Mouse (Mus musculus) NIH3T3 (cell line): ENCODE measurements around the gene Birc3.
"Not testable (repeated sequence)": the region's sequence is repeated elsewhere in the genome, so short reads cannot be mapped to it uniquely, and the experiment has no call there.

ENCODE experiments used
- DNase-seq: peaks from one replicate; pipeline ENCODE4 v3.0.0-alpha.2; 2012; ENCODE audit warnings: low read depth

The Birc3 gene

GRCm38 (mm10) chr9:7872775-7873439 is at the start of gene Birc3:
TSS of gene Birc3 (minus strand) at chr9:7873186.
- DNase-seq, result peak; percentile 81

DNA sequence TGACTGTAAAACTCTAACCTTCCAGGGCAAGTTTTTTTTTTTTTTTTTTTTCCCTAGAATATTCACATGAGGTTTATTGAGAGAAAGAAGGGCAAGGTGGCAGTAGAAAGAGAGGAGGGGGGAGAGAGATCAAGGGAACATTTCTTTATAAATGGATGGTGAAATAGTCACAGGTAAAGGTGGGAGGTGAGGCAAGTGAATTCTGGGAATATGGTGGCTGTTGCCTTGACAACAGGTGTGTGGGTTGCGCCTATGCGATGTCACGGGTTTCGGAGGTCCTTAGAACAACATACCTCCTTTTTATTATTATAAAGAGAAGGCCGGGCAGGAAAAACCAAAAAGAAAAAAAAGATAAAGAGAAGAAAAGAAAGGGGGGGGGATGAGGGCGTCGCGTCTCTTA is 41.9 kb upstream of the Birc3 start:
- no peak for DNase-seq

GRCm38 (mm10) chr9:7914487-7914886 is 41.5 kb upstream of the Birc3 start:
- DNase-seq, result no peak

DNA sequence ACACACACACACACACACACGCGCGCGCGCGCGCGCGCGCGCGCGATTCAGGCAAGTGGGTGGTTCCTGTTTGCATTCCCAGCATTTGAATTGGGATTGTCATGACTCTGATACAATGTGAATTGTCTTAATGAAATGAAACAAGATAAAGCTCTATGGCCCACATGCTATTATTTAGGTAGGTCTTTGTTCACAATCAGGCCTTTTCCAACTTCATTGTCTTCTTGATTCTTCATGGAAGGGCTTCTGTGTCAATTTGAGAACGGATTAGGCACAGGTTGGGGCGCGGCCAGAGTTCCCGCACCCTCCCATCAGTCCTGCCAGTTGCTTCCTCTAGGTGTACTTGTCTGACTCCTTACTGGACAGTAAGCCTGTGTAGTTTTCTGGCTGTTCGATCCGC is 41.0 kb upstream of the Birc3 start:
- DNase-seq, result no peak

DNA sequence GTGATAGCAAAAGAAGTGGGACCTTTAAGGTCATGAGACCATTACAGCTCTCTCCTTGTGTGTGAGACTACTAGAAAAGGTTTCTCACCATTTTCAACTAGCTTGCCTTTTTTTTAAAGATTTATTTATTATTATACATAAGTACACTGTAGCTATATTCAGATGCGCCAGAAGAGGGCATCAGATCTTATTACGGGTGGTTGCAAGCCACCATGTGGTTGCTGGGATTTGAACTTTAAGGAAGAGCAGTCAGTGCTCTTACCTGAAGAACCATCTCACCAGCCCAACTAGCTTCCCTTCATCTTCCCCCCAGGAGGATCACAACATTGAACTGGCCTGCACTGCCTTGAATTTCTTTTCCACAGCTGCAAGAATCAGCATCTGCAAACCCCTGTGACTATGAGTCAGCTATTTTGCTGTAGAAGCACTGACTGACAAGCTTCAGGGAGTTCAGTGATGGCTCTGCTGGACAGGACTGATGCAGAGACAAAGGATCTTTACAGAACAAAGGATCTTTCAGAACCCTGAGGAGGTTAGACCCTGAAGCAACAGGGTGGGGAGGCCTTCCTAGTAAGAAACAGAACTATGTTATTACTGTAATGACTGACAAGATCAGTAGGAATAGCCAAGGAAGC is 34.5 kb upstream of the Birc3 start:
- peak; percentile 48 for DNase-seq

- DNase-seq, result no peak
Observed at GRCm38 (mm10) chr9:7906564-7906963, 33.6 kb upstream of the Birc3 start.

- no peak for DNase-seq
Observed at GRCm38 (mm10) chr9:7903825-7904224, 30.8 kb upstream of the Birc3 start.

- no peak for DNase-seq
Observed at GRCm38 (mm10) chr9:7903262-7903661, 30.3 kb upstream of the Birc3 start.

DNA sequence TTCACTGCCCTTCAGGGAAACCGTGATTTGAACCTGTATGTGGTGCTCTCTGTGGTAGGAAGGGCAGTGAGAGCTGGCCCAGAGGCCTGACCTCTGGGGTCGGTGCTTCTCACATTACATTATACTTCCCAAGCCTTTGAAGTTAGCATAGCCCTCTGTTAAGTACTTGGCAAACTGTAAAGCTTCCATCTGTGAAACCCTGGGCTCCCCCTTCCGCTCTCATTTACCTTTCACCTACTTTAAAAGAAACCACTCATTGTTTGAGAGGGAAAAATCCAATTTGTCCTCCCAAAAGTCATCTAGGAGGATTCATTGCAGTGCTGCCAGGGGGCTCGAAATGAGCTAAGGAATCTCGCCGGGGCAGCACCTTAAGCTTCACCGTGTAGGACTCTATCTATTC is 29.3 kb upstream of the Birc3 start:
- DNase-seq, result peak; percentile 28

GRCm38 (mm10) chr9:7900965-7901364 is 28.0 kb upstream of the Birc3 start:
- no peak for DNase-seq

GRCm38 (mm10) chr9:7897502-7897901 is 24.5 kb upstream of the Birc3 start:
- peak; percentile 82 for DNase-seq

- not testable (repeated sequence) for DNase-seq
Observed at GRCm38 (mm10) chr9:7891796-7892195, 18.8 kb upstream of the Birc3 start.

GRCm38 (mm10) chr9:7891177-7891576 is 18.2 kb upstream of the Birc3 start:
- no peak for DNase-seq

GRCm38 (mm10) chr9:7884346-7884745 is 11.4 kb upstream of the Birc3 start:
- DNase-seq, result no peak

DNA sequence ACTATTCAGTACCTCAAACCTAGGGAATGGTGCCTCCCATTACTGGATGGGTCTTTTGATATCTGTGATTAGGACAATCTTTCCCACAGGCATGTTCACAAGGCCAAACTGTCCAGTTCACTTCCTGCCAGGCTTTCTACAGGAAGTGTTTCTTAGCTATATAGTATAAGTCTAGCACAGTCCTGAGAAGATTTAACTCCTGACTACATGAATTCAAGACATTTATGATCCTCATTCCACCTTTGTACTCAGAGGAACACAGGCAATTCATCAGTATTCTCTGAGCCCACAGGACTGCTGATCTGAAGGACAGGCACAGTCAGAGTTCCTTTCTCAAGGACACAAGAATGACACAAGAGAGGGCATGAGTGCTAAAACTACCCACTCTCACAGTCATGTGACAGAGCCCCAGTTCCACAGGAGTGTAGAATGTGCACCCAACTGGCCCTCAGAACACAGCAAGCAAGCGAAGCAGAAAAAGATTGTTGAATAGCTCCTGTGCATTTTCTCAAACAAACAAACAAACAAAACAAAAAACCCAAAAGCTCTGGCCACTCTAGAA is 9.4 kb upstream of the Birc3 start:
- no peak for DNase-seq

DNA sequence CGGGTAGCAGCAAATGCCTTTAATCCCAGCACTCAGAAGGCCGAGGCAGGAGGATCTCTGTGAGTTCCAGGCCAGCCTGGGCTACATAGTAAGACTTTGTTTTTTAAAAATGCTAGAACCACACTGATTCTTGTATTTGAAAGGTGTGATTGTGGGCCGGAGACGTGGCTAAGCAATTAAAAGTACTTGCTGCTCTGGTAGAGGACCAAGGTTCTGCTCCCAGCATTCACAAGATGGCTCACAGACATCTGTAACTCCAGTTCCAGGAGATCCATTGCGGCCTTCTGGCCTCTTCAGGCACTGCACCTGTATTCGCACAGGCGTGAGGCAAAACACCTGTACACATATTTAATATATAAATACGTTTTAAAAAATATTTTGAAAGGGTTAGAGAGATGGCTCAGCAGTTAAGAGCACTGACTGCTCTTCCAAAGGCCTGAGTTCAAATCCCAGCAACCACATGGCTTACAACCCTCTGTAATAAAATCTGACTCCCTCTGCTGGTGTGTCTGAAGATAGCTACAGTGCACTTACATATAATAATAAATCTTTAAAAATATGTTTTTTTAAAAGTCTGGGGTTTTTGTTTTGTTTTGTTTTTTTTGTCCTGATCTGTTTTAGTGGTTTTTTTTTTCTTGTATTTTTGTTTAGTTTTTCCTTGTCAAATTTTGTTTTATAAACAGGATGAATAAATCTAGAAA is 675 bp upstream of the Birc3 start:
- peak; percentile 25 for DNase-seq

GRCm38 (mm10) chr9:7872044-7872774 is 777 bp downstream of the Birc3 start:
- DNase-seq, result peak; percentile 50

DNA sequence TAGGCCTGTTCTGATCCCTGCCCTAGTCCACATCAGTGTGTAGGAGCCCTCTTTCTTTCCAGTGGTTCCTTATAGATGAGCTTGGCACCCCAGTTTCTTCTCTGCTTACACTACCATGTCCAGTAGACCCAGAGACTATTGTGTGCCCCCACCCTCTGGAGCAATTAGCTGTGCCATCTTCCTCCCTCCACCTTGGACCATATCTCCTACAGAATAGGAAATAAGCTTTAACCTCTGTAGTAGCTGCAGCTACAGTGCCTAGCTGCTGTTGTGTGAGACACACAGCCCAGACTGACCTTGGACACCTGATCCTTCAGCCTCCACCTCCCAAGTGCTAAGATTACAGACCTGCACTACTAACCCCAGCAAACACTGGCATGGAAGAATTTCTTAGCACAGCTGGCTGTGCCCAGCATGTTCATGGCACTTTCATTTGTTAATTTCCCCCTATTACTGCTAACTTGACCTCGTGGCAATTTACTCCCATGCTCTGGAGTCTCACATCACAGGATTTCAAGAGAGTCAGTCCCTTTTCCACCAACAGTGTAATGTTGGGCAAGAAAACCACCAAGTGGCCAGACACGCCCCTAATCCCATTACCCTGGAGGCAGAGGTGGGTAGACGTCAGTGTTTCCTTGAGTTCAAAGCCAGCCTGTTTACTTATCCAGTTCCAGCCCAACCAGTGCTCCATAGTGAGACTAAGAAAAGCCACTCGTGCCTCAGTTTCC is 1.5 kb downstream of the Birc3 start:
- DNase-seq, result peak; percentile 11

GRCm38 (mm10) chr9:7870556-7871315 is 2.2 kb downstream of the Birc3 start:
- no peak for DNase-seq

DNA sequence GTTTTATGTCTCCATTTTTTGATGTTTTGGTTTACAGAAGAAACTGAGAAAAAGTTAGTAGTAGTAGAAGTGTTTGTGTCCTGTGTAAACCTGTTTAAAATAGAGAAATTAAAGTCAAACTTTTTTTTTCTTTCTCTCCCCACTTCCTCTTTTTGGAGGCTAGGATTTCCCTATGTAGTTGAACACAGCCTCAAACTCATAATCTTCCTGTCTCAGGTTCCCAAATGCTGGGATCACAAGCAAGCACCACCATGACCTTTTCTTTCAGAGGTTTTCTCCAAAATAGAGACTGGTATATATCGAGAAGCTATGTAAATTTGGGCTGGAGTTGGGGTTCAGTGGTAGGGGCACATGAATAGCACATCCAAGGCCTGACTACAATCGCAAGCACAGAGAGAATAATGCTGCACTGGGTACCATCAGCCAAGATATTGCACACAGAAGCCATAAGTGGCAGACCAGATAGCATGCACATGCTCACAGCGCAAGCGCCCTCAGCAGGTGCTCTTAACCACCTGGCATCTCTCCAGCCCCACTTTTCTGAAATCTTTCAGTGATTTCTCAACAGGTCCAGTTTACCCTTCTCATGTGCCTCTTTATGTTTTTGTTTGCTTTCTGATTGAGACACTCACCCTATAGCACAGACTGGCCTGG is 4.0 kb downstream of the Birc3 start:
- DNase-seq, result peak; percentile 11
